Mouse (Mus musculus) kidney, adult 11 months (tissue): ENCODE results near the gene Nsl1.
A peak's percentile ranks its signal among the peaks of the same experiment; 100 is the strongest.

Experiments
- DNase-seq: peaks from one replicate; pipeline ENCODE4 v3.0.0; 2022

Gene Nsl1

GRCm38 (mm10) chr1:191054870-191055532 is 7.8 kb upstream of the Nsl1 start:
- DNase-seq = no peak

GRCm38 (mm10) chr1:191055533-191055873 is 7.3 kb upstream of the Nsl1 start:
- DNase-seq = no peak

GRCm38 (mm10) chr1:191057461-191057860 is 5.4 kb upstream of the Nsl1 start:
- no peak for DNase-seq

GRCm38 (mm10) chr1:191062241-191062780 is 501 bp upstream of the Nsl1 start:
- DNase-seq = no peak

- DNase-seq = no peak
Observed at GRCm38 (mm10) chr1:191063700-191064099, 888 bp downstream of the Nsl1 start.

- DNase-seq = no peak
Observed at GRCm38 (mm10) chr1:191064535-191064934, 1.7 kb downstream of the Nsl1 start.

GRCm38 (mm10) chr1:191065188-191065587 is 2.4 kb downstream of the Nsl1 start:
- DNase-seq = no peak

GRCm38 (mm10) chr1:191068377-191068776 is 5.6 kb downstream of the Nsl1 start:
- no peak for DNase-seq

GRCm38 (mm10) chr1:191070259-191070658 is 7.4 kb downstream of the Nsl1 start:
- DNase-seq = no peak

- no peak for DNase-seq
Observed at GRCm38 (mm10) chr1:191071613-191072012, 8.8 kb downstream of the Nsl1 start.

GRCm38 (mm10) chr1:191072329-191072913 is 9.6 kb downstream of the Nsl1 start:
- peak; percentile 26 for DNase-seq

- peak; percentile 86 for DNase-seq
Observed at GRCm38 (mm10) chr1:191073001-191073400, 10.2 kb downstream of the Nsl1 start.

- DNase-seq = no peak
Observed at GRCm38 (mm10) chr1:191073486-191073885, 10.7 kb downstream of the Nsl1 start.

- peak; percentile 53 for DNase-seq
Observed at GRCm38 (mm10) chr1:191075199-191075883, 12.5 kb downstream of the Nsl1 start.

GRCm38 (mm10) chr1:191083230-191083629 is 20.4 kb downstream of the Nsl1 start:
- DNase-seq = no peak

- DNase-seq = peak; percentile 23
Observed at GRCm38 (mm10) chr1:191084951-191085559, 22.2 kb downstream of the Nsl1 start.

GRCm38 (mm10) chr1:191085597-191085996 is 22.8 kb downstream of the Nsl1 start:
- DNase-seq = no peak

- DNase-seq = peak; percentile 25
Observed at GRCm38 (mm10) chr1:191086304-191086878, 23.6 kb downstream of the Nsl1 start.

GRCm38 (mm10) chr1:191086960-191087359 is 24.1 kb downstream of the Nsl1 start:
- no peak for DNase-seq

GRCm38 (mm10) chr1:191087955-191088354 is 25.1 kb downstream of the Nsl1 start:
- no peak for DNase-seq

GRCm38 (mm10) chr1:191089355-191089754 is 26.5 kb downstream of the Nsl1 start:
- DNase-seq = no peak

- no peak for DNase-seq
Observed at GRCm38 (mm10) chr1:191092050-191092449, 29.2 kb downstream of the Nsl1 start.

- DNase-seq = no peak
Observed at GRCm38 (mm10) chr1:191093578-191093977, 30.8 kb downstream of the Nsl1 start.
